9 mouse cellular contexts compared by ENCODE assay signal in genomic region chr14:79180078-79180730, GRCm38 (mm10).
DNase-seq lines count a peak whose midpoint lies in the region; ATAC-seq and TF ChIP-seq lines count a peak whose summit lies in the region.
"Had no signal": no experiment of that assay in that cellular context is flagged by ENCODE, and none has a peak within 500 bp of the region (broad histone marks: within the 10 kb centered on the region; RNA-seq: fewer than 3 reads in every experiment).

No protein-coding gene starts in this region.

- H3K9me3 ChIP-seq in neural tube, embryonic 12.5 days: 0 out of 2 replicates have a peak, but pooled peaks cover 5% of the 10 kb centered on the region

- H3K36me3 ChIP-seq in kidney, adult 2 months (ENCODE audit: control insufficient read depth, insufficient read depth, low read length): peaks cover 2% of the 10 kb centered on the region; the same call in 1 of the 2 replicates
- H3K36me3 ChIP-seq in neural tube, embryonic 12.5 days: no peaks in the 10 kb centered on the region; the same call in 1 of the 2 replicates

- 59% methylated on average over 12 of the region's 12 CpGs for WGBS in kidney, adult 2 months
- 55% methylated on average over 12 of the region's 12 CpGs for WGBS in neural tube, embryonic 12.5 days

- TF ChIP-seq CTCF in kidney, adult 2 months (conservative IDR thresholded peaks at IDR 0.05; ENCODE audit: insufficient read depth, insufficient read length, low read depth, low read length): no peak

- no peaks in the 10 kb centered on the region for H3K4me1 ChIP-seq in kidney, adult 2 months (ENCODE audit: control insufficient read depth, insufficient read depth, low read length)
- H3K4me1 ChIP-seq in neural tube, embryonic 12.5 days: peaks cover 8% of the 10 kb centered on the region; the same call in 1 of the 2 replicates

- peak overlapping the region; percentile 33; the same call in 1 of the 2 replicates for H3K27ac ChIP-seq in kidney, adult 2 months (ENCODE audit: insufficient read depth, low read depth, low read length)
- H3K27ac ChIP-seq in neural tube, embryonic 12.5 days: no peak overlapping the region

- no peak for TF ChIP-seq POLR2A in kidney, adult 2 months (IDR thresholded peaks at IDR 0.05; ENCODE audit: low read depth, low read length)

- intact Hi-C loops in heart, postnatal 10 days (cut with DNase I): loop anchor here (1.0 to 5.0 kb wide), 3 partner anchors 58 to 121 kb away; partner anchors contain the start of gene Rgcc

- H3K4me3 ChIP-seq in kidney, adult 2 months (ENCODE audit: insufficient read depth, low read depth, low read length): no peak overlapping the region
- H3K4me3 ChIP-seq in neural tube, embryonic 12.5 days: no peak overlapping the region

- peak; percentile 56 for DNase-seq in kidney, adult 2 months
- DNase-seq in kidney, postnatal 4 days: no peak
- peak; percentile 36 for DNase-seq in adipocyte (ENCODE audit: low spot score)
- peak; percentile 32 to 52 for DNase-seq in heart, postnatal 10 days
- DNase-seq in cerebellum, postnatal 14 days: no peak
- no peak for DNase-seq in cerebellum, adult 11-12 months
- DNase-seq in gastrocnemius, postnatal 10 days: no peak

- H3K4me2 ChIP-seq in neural tube, embryonic 12.5 days (replicated peaks): no peak overlapping the region

- H3K27me3 ChIP-seq in kidney, adult 2 months (replicated peaks; ENCODE audit: control insufficient read depth, insufficient read depth, low read length): no peaks in the 10 kb centered on the region
- H3K27me3 ChIP-seq in neural tube, embryonic 12.5 days (replicated peaks): no peaks in the 10 kb centered on the region
- H3K27me3 ChIP-seq: Patski had no signal

- H3K9ac ChIP-seq in neural tube, embryonic 12.5 days: no peak overlapping the region

- peak; percentile 48; the same call in 1 of the 2 replicates for ATAC-seq in neural tube, embryonic 12.5 days (ENCODE audit: low FRiP score, low read depth)
- ATAC-seq: Patski had no signal

Comparison
In these comparisons a context has a peak if more than half of its experiments do, and no peak if none do; other contexts are left out.
1. DNase-seq: peak in kidney, adult 2 months (single experiment), adipocyte (single experiment) and heart, postnatal 10 days (2 of 2); none in kidney, postnatal 4 days (0 of 2), cerebellum, postnatal 14 days (0 of 2), cerebellum, adult 11-12 months (single experiment) and gastrocnemius, postnatal 10 days (single experiment).